Mouse (Mus musculus) neural tube, embryonic 10.5 days (tissue): ENCODE results near the gene Pten.
"Not testable (repeated sequence)": the region's sequence is repeated elsewhere in the genome, so short reads cannot be mapped to it uniquely, and the experiment has no call there.

ENCODE experiments used
- DNase-seq: peaks from one replicate; pipeline ENCODE4 v3.0.0-alpha.2; 2017; ENCODE audit warnings: low spot score; ENCODE audit errors: extremely low spot score

Pten gene

DNA sequence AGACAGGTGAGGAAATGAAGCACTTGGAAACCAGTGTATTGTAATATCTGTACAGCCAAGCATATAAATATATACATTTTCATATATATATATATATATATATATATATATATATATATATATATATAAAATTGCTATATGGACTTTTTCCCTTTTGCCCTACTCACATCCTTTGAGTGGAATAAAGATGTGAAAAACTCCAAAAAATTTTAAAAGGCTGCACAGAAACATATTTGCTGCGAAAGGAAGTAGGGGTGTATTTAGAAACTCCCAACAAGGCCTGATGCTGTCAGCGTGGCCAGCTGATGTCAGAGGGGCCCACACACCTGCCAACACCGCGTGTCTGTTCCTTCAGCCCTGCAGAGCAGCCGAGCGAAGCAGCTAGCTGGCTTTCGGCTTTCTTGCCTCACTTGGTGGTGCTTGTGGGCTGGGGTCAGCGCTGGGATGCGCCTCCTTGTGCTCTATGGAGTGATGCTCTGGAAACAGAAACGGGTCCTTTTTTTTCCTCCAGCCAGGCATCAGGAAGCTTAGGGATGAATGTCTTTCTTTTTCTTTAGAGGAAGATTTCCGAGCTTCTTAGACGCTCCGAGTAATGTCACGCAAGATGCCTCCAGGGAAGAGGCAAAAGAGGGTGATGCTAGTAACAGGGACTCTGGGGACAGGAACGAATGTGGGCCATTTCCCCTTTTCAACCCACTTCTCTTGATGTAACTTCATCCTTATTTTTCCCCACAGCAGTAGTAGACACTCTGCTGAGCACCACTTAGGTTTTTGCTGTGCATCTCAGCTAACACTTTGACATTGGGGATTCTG is 2.9 kb upstream of the Pten start:
- DNase-seq: peak; percentile 17

DNA sequence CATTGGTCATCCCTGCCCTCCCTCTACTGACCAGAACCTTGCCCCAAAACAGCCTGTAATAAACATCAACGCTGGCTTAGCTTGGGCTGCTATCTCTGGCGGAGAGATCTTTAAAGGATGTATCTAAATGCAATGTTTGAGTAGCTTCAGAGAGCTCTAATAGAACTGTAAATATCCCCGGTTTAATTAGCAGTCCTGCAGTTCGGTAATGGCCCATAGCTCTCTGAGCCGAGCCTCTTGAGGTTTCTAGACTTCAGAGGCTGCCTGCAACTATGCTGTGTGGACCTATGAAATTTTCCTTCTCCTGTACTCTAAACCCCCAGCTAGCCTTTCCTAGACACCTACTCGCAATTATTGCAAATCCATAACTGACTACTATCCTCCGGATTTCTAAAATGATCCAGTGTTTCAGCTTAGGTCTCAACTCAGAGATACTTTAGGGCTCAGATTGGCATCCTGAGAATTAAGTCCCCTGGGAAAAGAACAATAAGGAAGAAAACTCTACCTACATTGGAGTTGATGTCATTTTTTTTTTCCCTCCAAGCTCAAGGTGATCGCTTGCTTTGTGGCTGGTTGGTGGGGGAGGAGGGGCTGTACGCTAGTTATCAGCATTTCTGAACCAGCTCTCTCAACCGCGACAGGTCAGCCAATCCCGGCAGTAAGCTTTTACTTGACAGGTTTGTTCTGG is 2.0 kb upstream of the Pten start:
- peak; percentile 18 for DNase-seq

DNA sequence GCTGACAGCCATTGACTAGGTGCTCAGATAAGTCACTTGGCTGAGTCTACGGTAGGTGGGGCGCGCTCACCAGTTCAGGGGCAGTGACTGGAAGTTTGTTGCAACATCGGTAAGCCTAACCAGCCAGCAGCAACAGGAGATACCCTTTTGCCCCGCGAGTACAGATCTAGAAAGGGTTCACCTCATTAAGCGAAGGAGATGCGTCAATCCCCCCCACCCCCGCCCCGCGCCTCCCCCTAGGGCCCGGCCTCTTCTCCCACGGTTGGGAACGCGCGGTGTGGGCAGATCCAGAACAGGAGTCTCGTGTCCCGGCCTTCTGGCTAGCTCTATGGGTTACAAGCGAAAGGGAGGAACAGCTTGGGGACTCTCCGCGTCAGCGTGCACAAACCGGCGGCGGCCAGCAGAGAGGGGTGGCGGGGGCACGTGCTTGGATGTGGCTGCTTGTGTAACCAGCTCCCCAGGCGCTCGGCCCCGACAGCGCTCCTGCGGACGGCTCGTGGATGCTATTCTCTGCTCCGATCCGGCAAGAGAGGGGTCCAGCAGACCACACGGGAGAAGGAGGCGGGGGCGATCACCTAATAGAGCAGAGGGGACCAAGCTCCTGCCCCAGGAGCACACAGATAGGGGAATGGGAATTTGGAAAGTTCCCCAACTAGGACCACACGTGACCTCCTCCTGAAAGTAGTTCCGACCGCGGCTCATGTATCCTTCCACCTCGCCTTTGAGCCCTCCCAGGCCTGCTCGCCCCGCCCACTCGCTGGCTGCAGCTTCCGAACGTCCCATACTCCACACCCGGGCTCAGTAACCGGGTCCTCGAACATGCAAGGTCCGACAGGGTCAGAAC is 1.3 kb upstream of the Pten start:
- peak; percentile 97 for DNase-seq

DNA sequence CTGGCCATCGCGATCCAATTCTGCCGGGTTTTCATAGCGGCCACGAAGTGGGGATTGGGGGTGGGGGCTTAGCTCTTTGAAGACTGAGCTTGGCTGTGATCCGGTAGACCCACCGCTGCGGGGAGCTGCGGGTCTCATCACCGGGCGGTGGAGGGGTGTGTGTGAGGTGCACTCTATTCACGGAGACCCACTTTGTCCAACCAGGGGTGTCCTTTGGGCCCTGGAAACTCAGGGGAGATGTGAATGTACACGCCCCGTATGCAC is 729 bp upstream of the Pten start:
- no peak for DNase-seq

DNA sequence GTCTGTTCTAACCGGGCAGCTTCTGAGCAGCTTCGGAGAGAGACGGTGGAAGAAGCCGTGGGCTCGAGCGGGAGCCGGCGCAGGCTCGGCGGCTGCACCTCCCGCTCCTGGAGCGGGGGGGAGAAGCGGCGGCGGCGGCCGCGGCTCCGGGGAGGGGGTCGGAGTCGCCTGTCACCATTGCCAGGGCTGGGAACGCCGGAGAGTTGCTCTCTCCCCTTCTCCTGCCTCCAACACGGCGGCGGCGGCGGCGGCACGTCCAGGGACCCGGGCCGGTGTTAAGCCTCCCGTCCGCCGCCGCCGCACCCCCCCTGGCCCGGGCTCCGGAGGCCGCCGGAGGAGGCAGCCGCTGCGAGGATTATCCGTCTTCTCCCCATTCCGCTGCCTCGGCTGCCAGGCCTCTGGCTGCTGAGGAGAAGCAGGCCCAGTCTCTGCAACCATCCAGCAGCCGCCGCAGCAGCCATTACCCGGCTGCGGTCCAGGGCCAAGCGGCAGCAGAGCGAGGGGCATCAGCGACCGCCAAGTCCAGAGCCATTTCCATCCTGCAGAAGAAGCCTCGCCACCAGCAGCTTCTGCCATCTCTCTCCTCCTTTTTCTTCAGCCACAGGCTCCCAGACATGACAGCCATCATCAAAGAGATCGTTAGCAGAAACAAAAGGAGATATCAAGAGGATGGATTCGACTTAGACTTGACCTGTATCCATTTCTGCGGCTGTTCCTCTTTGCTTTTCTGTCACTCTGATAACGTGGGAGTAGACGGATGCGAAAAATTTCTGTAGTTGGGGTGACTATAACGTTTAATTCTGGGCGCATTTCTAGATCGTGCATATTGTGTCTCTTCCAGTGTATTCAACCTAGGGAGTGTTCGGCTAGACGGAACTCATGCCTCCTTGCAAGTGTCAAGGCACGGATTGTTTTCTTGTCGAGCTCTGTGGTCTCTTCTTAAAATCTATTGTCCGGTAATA is 815 bp downstream of the Pten start:
- DNase-seq: peak; percentile 83

DNA sequence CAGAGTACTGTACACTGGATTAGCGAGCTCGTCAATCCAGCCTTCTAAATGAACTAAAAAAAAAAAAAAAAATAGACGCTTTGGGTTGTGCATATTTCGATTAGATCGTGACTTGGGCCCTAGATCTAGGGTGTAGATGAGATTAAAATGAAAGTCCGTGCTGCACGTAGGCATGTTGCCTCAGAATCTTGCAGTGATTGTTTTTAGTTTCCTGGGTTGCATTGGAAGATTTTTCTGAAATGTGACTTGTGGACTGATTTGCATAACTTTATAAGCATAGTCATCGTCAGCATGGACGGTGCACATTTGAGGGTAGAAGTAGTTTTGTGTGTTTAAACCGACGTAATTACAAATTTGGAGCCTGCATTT is 1.5 kb downstream of the Pten start:
- no peak for DNase-seq

DNA sequence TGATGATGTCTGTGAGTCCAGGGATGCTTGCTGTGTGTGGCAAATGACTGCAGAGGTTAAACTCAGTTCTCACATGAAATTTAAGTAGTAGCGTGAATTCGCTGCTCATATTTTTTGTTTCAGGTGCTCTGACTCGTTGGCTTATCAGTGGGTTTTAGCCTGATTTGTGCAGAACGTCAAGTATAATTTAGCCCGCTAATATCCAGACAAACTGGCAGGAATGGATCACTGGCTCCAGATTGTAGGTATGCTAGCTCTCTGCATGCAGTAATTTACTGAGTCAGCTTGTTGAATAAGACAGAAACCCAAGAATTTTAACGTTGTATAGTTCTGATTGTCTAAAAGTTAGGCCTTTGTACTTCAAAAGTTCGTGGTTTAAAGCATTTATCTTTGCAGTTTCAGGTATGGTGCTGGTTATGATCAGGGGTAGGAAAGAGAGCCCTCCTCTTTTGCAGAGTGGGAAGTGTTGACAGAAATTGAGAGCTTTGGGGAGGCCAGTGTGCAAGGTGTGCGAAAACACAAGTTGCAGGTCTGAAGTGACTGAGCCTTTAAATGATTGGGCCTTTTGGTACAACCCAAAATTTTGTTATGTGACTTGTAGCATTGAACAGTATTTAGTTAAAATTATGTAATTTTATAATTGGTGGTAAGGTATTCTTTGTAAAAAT is 2.2 kb downstream of the Pten start:
- DNase-seq: peak; percentile 14

DNA sequence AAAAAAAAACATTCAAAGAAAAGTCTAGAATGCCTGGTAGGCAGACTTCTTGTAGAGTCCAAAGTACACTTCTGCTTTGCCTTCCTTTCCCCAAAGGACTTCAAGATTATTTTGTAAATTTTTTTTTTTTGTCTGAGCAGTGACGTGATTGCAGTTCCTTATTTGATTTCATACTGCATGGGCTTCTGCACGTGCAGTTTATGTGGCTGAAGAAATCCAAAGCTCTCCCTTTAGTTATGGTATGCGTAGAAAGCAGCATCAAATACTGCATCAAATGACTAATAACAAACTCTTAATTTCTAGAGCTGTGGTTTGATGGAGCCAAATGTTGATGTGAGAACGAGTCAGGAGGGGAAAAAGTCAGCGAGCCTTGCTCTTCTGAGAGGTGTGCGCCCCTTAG is 3.2 kb downstream of the Pten start:
- no peak for DNase-seq

DNA sequence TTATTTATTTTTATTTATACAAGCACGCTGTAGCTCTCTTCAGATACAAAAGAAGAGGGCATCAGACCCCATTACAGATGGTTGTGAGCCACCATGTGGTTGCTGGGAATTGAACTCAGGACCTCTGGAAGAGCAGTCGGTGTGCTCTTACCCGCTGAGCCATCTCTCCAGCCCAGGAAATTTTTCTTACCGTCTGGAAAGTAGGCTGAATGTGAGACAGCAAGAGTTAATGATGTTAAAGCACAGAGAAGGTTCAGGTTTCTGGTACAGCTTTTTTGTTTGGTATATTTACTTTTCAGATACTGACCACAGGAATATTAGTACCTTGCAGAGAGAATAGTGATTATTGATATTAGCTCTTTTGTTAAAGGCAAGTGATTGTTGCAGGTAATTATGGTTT is 3.9 kb downstream of the Pten start:
- no peak for DNase-seq

DNA sequence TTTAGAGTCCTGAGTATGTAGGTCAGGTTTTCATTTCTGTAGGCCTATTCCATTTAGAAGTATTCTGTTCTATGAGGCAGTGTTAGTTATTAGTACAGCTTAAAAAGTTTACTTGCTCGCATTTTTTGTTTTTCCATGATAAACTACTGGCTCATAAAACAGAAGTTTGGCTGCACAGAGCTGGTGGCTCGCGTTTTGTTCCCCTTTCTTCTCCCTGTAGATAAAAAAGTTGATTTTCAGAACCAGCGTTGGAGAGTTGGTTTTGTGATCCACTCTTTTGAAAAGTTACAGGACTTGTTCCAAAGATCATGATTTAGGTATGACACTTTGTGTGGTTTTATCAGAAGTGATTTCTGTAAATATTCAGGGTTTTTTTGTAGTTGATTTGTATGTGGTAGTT is 5.2 kb downstream of the Pten start:
- no peak for DNase-seq

DNA sequence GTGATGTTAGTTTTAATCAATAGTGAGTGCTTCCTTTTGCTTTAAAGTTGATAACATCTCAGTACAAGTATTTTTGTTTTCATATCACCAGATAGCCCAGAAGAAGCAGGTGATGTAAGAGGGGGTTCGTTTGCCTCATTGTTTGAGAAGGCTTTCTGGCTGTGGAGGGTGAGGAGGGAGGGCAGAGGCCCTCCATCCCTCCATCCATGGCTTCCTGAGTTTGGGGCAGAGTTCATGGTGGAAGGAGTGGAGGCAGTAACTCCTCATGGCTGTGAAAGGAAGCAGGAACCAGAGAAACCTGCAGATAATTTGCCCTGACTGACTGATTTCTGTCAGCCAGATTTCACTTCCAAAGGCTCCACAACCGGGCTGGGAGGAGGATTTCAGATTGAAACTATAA is 21.1 kb downstream of the Pten start:
- DNase-seq: no peak

DNA sequence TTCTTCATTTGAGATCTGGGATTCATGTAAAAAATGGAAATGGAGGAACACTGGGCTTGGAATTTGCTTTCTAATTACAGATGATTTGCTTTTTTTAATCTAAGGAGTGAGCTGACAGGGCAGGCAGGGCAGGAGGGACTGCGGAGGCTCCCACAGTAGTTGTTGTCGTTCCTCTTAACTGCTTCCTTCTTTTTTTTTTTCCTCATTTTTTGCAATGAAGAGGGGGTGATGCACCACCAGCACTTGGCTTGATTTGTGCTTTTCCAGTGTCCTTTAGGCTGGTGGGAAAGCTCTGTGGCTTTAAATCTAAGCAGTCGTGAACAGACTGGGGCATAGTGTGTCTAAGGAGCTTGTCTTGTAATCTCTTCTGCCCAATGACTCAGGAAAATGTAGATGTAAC is 21.8 kb downstream of the Pten start:
- DNase-seq: no peak

DNA sequence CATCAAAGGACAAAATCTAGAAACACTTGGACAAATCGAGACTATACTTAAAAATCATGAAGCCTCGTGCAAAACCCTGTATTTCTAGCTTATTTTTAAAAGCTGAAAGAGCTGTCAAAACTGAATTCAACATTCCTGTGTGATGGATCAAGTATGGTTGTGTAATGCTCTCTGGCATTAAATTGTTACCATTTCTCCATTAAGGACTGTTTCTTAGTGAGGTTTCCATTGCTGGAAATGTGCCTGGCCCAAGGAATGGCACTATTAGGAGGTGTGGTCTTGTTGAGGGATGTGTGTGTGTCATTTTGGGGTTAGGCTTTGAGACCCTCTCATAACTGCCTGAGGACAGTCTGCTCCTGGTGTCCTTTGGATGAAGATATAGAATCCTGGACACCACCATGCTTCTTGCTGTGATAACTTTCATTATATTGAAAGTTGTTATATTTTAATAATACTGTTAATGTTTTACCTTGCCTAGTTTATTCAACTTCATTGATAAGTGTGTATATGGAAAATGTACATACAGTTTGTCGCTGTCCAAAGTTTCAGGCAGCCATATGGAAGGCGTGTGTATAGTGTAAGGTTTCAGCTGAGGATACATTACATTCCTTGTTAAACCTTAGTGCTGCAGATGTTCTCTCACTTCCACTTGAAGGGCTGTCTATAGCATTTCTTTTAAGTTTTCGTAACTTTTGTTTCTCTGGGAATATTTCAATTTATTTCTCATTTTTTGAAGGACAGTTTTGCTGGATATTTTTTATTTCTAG is 24.2 kb downstream of the Pten start:
- DNase-seq: no peak

DNA sequence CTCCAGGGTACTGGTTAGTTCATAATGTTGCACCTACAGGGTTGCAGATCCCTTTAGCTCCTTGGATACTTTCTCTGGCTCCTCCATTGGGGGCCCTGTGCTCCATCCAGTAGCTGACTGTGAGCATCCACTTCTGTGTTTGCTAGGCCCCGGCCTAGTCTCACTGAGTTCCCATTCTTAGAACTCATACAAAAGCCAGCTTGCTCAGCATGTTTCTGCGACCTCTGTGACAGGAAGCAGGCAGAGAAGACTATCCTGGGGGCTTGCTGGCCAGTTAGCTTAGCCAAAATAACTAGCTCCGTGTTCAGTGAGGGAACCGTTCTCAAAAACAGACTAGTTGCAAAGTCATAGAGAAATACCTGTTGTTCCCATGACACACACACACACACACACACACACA is 30.1 kb downstream of the Pten start:
- DNase-seq: not testable (repeated sequence)

DNA sequence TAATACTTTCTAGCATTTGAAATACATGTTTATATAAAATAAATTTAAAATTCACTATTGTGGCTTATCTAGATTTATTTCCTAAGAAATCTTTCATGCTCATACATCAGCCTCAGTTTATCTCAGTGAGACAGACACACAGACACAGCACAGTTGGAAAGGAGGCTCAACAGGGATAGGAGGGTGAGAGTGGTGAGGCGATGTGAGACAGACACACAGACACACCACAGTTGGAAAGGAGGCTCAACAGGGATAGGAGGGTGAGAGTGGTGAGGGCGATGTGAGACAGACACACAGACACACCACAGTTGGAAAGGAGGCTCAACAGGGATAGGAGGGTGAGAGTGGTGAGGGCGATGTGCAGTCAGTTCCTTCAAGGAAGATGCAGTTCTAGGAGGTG is 30.7 kb downstream of the Pten start:
- DNase-seq: not testable (repeated sequence)

DNA sequence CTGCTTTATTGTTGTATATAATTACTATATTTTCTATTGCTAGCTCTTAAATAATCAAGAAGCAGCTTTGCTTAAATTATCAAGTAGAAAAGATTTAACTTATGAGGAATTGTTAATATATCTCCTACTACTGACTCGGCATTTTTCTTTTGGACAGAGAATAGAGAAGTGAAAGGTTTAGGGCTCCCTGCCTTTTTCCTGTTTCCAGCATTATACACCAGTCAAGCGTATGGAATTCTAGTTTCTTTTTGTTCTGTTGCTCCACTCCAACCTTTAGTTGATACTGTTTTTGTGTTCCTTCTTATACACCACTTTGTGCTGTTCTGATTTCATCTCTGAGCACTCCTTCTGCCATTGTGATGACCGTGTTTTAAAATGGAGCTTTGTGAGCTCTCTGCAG is 32.2 kb downstream of the Pten start:
- no peak for DNase-seq

DNA sequence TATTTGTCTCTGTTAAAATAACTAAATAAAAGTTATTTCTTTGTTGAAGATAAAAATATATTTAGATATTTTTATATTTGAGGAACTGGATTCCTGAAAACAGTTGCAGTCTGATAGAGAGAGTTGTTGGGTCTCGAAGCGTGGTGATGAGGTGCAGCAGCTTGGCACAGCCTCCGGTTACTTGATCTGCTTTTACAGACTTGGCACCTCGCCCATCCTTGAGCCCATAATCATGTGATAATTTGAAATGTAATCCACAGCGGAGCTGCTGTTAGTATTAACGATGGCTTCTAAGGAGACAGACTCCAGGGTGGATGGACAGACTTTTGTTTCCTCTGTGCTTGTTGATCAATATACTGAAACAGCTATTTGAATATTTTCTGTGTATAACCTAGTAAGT is 35.3 kb downstream of the Pten start:
- DNase-seq: no peak

DNA sequence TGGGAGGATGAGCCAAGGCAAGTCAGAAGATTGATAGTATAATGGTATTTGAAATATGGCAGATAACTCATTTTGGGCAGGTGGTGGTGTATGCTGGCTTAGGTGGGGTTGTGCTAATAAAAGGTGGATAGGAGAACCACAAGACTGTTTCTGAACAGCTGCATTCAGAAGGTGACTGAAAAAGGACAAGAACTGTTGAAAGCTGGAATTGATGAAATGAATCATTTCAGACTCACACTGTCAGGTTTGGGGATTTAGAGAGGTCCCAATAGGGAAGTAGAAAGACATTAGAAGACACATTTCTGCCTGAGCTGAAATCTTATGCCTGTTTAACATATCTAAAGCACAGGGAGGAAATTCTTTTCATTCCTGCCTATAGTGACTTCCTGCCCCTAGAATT is 36.6 kb downstream of the Pten start:
- DNase-seq: no peak

DNA sequence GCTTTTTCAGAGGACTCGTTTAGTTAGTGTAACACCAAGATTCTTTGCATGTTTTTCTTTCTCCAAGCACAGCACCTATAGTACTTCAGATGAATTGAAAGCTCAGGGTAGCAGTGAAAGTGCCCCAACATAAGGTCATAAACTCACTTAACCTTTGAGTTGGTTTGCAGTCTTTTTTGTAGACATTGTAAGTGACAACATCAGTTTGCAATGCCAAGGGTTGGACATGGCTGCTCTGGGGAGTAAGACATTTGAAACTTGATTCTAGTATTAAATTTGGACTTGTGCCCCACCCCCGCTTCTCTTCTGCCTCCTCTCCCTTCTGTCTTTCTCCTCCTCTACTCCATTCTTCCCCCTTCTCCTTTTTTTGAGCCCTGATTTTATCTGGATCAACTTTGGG is 43.3 kb downstream of the Pten start:
- DNase-seq: no peak

DNA sequence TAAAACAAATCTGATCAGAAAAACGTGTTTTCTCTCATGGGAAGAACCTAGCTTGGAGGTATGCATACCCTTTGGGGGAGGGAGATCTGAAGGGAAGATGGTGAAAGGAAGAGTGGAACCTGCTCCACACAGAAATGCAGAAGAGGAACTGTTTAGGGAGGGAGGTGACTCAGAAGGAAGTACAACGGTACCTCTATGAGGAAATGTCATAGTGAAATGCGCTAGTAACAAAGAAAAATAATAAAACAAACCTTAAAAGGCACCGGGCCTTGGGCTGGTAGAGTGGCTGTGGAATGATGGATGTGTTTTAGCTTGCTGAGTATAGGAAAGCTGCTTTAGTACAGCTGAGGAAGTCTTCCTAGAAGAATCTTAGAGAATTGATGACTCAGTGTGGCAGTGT is 47.4 kb downstream of the Pten start:
- no peak for DNase-seq
